Mouse (Mus musculus): Measurements from ENCODE around the gene Cops2. TPM values are rescaled to one million over a fixed set of nuclear protein-coding genes. Genes with fewer than 3 reads are reported as not detected.

Cops2 gene
- polyA plus RNA-seq, 1 experiment from 2014 or later, result 96.6 TPM

DNA sequence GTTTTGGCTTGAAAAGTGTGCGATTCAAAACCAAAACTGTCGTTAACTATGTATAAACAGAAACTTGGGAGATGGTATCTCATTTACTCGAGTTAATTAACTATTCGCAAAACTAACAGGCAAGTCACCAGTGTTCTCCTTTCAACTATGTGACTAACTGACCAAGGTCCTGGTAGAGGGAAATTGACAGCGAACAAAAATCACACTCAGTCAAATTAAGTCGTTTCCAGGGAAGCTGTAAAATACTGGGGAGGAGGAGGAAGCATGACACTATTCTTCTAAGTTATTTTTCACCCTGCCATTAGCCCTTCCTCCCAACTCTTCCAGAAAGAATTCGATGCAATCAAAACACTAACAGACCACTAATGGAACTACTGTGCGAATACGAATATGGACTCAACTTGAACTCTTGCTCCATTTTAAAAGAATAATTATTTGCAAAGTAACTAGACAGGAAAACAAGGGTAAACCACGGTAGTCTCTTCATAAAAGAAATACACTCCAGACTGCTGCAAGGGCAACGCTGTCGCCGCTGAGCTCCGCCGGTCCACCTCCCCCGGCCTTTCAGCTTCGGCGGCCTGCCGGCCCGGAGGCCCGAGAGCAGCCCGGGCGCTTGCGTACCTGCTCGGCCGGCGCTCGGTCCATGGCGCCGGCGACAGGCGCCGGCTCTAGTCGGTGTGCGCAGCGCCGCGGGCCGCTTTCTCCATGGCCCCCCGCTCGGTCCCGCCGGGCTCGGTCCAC is 76.8 kb downstream of the Cops2 start:
- H3K27ac ChIP-seq (ENCODE audit: low read depth, low read length), result peak overlapping the region; percentile 76; the same call in 1 of the 2 replicates
- peak overlapping the region; percentile 62 for H3K4me2 ChIP-seq (replicated peaks; ENCODE audit: low read depth, low read length)
- H3K4me1 ChIP-seq (ENCODE audit: control insufficient read depth, insufficient read depth, low read length), result peaks cover 19% of the 10 kb centered on the region
- WGBS, result 1% methylated on average over 43 of the region's 44 CpGs
- no peaks in the 10 kb centered on the region for H3K27me3 ChIP-seq (ENCODE audit: control insufficient read depth, insufficient read depth, low read length)
- H3K4me3 ChIP-seq (ENCODE audit: low read length), result peak overlapping the region; percentile 64
- H3K36me3 ChIP-seq (ENCODE audit: control insufficient read depth, insufficient read depth, low read length), result no peaks in the 10 kb centered on the region
- H3K9ac ChIP-seq (ENCODE audit: low read depth, low read length), result peak overlapping the region; percentile 70
- H3K9me3 ChIP-seq (ENCODE audit: control insufficient read depth, low read length), result no peaks in the 10 kb centered on the region
- peak; percentile 75; the same call in 1 of the 2 replicates for ATAC-seq (ENCODE audit: low FRiP score, low TSS enrichment)

DNA sequence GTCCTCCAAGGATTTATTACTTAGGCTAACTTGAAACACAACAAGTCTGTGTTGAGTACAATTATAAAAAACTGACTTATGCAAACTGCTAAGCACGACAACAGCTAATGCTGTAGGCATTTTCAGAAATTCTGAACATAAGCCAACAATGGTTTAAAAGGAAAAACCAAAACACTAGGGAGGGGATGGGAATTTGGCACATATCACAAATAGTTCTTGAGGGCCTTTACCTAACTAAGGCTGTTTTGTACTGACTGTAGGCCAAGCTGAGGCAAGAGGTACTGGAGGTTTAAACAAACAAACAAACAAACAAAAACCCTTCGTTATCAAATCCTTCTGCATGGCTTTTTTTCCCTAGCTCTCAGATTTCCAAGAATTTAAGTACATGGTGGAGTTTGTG is 77.9 kb downstream of the Cops2 start:
- 69% methylated on average over 2 of the region's 2 CpGs for WGBS
- H3K9me3 ChIP-seq (ENCODE audit: control insufficient read depth, low read length), result no peaks in the 10 kb centered on the region
- no peak for ATAC-seq (ENCODE audit: low FRiP score, low TSS enrichment)
- no peaks in the 10 kb centered on the region for H3K36me3 ChIP-seq (ENCODE audit: control insufficient read depth, insufficient read depth, low read length)
- no peak overlapping the region for H3K27ac ChIP-seq (ENCODE audit: low read depth, low read length)
- H3K4me3 ChIP-seq (ENCODE audit: low read length), result peak overlapping the region; percentile 64; the same call in 1 of the 2 replicates
- H3K4me1 ChIP-seq (ENCODE audit: control insufficient read depth, insufficient read depth, low read length), result peaks cover 19% of the 10 kb centered on the region
- H3K9ac ChIP-seq (ENCODE audit: low read depth, low read length), result no peak overlapping the region; the same call in 1 of the 2 replicates
- H3K4me2 ChIP-seq (replicated peaks; ENCODE audit: low read depth, low read length), result peak overlapping the region; percentile 62
- no peaks in the 10 kb centered on the region for H3K27me3 ChIP-seq (ENCODE audit: control insufficient read depth, insufficient read depth, low read length)

Other genes starting within 250 kb of the Cops2 start
- 4.8 and 11.4 TPM in 2 replicates for gene Cep152, start 234.0 kb downstream of the Cops2 start, polyA plus RNA-seq (2014; fragmentation: Nextera tagmentation; extraction: Ambion mirVana)
- 163 and 167 TPM in 2 replicates for gene Eid1, start 186.0 kb downstream of the Cops2 start, polyA plus RNA-seq (2014; fragmentation: Nextera tagmentation; extraction: Ambion mirVana)
- gene Shc4, start 135.0 kb downstream of the Cops2 start, polyA plus RNA-seq (2014; fragmentation: Nextera tagmentation; extraction: Ambion mirVana), result 0.76 and 1.6 TPM in 2 replicates
- gene Secisbp2l, start 76.3 kb downstream of the Cops2 start, polyA plus RNA-seq (2014; fragmentation: Nextera tagmentation; extraction: Ambion mirVana), result 15.7 and 26.7 TPM in 2 replicates
- gene Galk2, start within 50 bp of the Cops2 start, polyA plus RNA-seq (2014; fragmentation: Nextera tagmentation; extraction: Ambion mirVana), result 55.8 and 60.0 TPM in 2 replicates
- gene Fgf7, start 175.5 kb upstream of the Cops2 start, polyA plus RNA-seq (2014; fragmentation: Nextera tagmentation; extraction: Ambion mirVana), result 0.30 and 0.80 TPM in 2 replicates